Mouse (Mus musculus): Measurements from ENCODE around the gene Haus6.
A peak's percentile ranks its signal among the peaks of the same experiment; 100 is the strongest.
"Not testable (repeated sequence)": the region's sequence is repeated elsewhere in the genome, so short reads cannot be mapped to it uniquely, and the experiment has no call there.

The Haus6 gene

DNA sequence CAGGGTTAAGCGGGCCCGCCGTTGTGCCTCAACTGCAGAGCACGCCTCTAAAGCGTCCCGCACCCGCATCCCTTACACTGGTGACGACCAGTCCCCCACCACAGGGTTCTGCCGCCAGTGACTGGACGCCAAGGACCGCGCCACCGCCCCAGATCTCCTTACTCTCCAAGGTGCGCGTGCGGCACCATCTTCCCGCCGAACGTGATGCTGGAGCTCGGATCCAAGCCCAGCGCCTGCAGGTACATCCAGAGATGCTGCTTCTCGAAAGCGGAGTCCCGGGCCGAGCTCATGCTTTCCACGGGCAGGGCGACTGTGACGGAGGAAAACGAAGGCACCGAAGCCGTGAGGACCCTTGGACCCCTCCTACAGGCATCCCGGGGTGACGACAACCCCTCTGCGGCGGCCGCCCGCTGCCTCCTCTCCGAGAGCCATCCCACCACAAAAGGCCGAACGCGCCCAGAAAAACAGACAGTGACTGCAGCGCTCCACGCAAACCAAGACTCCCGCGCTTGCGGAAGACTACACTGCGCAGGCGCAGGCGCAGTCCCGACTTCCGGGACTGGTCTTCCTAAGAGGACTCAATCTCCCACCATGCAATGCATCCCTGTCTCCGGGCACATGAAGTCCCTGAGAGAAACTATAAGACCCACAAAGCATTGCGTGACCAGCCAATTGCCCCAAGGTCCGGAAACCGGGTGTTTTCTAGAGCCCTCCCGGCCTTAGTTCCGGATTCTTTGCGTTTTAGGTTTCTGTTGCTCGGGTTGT is at the start of gene Haus6:
Gene Haus6, minus strand, starts transcription at position 532 of the 765 bp plus-strand sequence.
- DNase-seq: peak; percentile 96

DNA sequence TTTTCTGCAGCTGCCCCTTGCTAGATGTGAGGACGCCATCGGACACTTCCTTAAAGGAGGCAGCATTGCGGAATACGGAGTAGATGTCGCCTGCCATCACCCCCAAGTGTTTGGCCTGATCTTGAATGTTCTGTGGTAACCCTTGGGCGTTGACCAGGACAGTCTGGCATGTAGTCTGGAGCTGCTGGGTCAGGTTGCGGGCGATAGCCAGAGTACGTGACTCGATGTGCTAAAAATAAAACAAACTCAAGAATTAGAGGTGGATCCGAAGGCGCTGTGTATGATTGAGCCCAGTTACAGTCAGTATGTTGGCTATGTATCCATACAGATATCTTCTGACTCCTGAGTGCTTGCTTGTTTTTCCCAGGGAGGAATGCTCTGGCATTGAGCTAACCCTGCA is 45.3 kb upstream of the Haus6 start:
- DNase-seq: no peak

DNA sequence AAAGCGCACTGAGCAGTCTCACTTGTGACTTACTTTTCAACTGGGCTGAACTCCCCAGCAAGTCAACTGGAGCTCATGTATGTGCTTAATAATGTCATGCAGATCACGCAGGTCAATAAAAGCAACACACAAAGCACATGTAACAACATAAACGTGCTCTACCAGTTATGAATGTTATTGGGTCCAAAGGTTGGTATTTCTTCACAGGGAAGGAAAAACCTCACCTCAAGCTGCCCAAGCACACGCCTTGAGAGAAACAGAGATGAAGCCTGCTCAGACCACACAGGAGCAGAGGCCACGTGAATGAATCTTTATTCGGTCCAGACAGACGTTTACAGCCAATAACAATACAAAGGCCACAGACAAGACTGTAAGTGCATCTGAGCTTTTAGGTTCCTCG is 44.6 kb upstream of the Haus6 start:
- not testable (repeated sequence) for DNase-seq

GRCm38 (mm10) chr4:86651686-86652384 is 40.0 kb upstream of the Haus6 start:
- DNase-seq: peak; percentile 9

DNA sequence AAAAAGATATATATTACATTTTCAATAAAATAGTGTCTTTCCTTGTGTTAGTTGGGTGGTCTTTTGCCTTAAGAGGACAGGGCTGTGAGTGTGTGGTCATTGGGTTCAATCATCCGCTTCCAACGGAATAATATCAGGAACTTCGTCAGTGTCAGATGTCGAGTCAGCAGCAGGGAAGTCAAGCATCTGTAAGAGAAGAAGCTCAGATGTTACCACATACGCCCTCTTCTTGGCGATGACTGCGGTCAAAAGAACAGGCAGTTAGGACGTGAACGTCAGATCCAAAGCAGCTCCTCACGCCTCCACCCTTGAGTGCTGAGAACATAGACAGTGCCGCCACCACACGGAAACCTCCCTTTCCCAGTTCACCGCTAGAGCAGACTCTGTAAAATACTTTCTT is 36.5 kb upstream of the Haus6 start:
- DNase-seq: not testable (repeated sequence)

DNA sequence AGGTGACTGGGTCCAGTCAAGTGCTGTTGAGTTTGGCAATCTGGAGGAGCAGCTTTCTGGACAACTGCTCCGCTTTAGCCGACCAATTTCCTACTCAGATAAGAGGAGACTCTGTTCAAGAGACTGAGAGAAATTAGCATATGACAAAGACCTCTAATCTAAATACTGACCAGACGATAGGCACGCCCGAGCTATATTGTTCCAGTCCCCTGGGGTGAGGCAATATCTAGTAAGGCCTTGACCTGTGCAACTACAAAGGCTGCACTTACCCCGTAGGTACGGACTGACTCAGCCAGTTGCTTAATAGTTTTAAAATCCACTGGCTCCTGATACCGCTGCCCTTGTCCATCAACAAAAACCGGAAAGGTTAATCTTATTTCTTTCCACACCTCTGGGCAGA is 25.7 kb upstream of the Haus6 start:
- not testable (repeated sequence) for DNase-seq

- not testable (repeated sequence) for DNase-seq
These were observed 23.0 kb upstream of the Haus6 start for GRCm38 (mm10) chr4:86634873-86635272.

- not testable (repeated sequence) for DNase-seq
These were observed 22.5 kb upstream of the Haus6 start for GRCm38 (mm10) chr4:86634312-86634711.

GRCm38 (mm10) chr4:86632556-86632955 is 20.7 kb upstream of the Haus6 start:
- DNase-seq: not testable (repeated sequence)

DNA sequence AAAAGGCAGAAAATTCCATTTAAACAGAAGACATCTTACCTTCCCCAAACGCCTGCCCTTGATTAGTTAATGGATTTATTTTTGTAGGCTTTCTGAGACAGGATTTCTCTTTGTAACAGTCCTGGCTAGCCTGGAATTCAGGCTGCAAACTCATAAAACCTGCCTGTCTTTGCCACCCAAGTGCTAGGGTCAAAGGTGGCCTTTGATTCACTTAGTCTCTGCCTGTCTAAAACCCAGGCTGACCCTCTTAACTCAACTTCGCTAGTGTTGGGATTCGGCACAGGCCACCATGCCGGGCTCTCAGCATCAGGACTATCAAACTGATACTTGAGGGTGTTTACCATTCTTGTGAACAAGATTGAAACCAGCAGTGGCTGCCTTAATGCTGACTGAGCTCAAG is 20.0 kb upstream of the Haus6 start:
- no peak for DNase-seq

- DNase-seq: not testable (repeated sequence)
These were observed 14.6 kb upstream of the Haus6 start for GRCm38 (mm10) chr4:86626496-86626895.

- no peak for DNase-seq
These were observed 13.6 kb upstream of the Haus6 start for GRCm38 (mm10) chr4:86625463-86625862.

- not testable (repeated sequence) for DNase-seq
These were observed 10.7 kb upstream of the Haus6 start for GRCm38 (mm10) chr4:86622532-86622931.

- DNase-seq: no peak
These were observed 10.3 kb upstream of the Haus6 start for GRCm38 (mm10) chr4:86622116-86622515.

- no peak for DNase-seq
These were observed 8.7 kb upstream of the Haus6 start for GRCm38 (mm10) chr4:86620506-86620905.

GRCm38 (mm10) chr4:86612289-86612620 is 400 bp upstream of the Haus6 start:
- DNase-seq: no peak

DNA sequence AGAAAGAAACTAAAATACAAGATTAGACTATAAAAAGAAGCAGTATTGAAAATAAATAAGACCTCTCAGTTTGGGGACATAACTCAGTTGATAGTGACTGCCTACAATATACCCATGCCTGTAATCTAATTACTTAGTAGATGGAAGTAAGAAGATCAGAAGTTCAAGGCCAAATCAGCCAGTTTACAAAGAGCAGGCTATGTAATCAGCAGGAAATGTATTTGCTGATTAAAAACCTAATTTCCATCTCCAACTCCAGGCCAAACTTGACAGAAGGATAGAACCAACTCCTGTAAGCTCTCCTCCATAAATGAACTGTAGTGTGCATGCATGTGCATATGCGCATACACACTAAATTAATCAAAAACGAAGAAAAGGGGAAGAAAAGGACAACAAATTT is 20.6 kb downstream of the Haus6 start:
- DNase-seq: no peak

DNA sequence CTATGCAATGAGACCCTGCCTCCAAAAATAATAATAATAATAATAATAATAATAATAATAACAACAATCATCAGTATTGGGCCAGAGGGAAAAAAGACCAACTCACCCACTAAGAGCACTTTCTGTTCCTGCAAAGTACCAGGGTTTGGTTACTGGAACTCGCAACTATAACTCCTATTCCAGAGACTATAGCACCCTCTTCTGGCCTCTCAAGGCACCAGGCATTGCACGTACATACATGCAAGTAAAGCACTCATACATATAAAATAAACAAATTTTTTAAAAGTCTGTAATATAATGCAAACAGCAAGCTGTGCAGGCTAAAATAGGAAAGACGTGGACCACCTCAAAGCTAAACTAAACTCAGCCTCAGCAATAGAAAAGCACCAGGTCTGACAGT is 23.6 kb downstream of the Haus6 start:
- no peak for DNase-seq

GRCm38 (mm10) chr4:86580591-86580990 is 31.3 kb downstream of the Haus6 start:
- DNase-seq: no peak

DNA sequence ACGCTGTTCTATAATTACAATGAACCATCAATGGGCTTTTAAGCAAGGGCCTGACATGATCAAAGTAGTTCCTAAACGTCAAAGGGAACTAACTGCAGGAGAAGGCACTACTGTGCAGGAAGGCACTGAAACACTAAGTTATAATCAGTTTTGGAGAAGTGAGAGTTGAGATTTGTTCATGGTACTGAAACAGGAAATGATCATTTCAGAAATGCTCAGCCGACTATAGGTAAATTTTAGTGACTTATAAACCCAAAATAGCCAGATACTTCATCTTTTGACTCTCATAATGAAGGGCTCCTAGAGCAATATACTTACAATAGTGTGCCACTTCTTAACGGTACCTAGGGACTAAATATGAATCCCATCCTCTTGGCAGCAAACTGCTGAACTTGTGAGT is 31.8 kb downstream of the Haus6 start:
- DNase-seq: no peak

GRCm38 (mm10) chr4:86576630-86577225 is 35.1 kb downstream of the Haus6 start:
- DNase-seq: no peak

DNA sequence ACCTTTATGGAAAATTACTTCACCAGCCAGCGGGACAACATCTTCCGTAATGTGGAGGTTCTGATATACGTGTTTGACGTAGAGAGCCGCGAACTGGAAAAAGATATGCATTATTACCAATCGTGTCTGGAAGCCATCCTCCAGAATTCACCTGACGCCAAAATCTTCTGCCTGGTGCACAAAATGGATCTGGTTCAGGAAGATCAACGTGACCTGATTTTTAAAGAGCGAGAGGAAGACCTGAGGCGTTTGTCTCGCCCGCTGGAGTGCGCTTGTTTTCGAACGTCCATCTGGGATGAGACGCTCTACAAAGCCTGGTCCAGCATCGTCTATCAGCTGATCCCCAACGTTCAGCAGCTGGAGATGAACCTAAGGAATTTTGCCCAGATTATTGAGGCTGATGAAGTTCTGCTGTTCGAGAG is 35.7 kb downstream of the Haus6 start:
- DNase-seq: peak; percentile 32

- DNase-seq: peak; percentile 97
These were observed 36.4 kb downstream of the Haus6 start, which contains the start of gene Rraga for GRCm38 (mm10) chr4:86575283-86575983. TSS of gene Rraga (plus strand) at chr4:86575668.
